Comparison of ENCODE assay signal across 8 mouse cellular contexts in the genomic region with DNA sequence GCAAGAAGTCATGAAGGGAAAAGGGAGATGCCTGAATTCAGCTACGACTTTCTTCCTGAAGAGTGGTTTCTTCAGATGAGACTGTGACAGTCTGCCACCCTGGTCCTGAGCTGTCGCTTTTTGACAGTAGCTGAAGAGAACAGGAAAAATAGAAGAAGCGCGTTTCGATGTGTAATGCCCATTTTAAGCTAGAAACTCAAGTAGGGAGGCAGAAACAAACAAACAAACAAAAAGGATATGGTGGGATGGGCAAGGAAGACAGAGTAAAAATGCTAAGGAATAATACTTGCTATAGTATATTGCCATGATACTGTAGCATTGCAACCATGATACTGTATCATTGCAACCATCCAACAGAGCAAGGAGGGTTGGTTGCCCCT. TPM values are rescaled to one million over a fixed set of nuclear protein-coding genes. Genes with fewer than 3 reads are reported as not detected.
DNase-seq lines count a peak whose midpoint lies in the region; ATAC-seq and TF ChIP-seq lines count a peak whose summit lies in the region.

No protein-coding gene starts in this region.

- H3K4me3 ChIP-seq in heart, embryonic 13.5 days, result peak overlapping the region; percentile 59
- peak overlapping the region; percentile 81 for H3K4me3 ChIP-seq in E14TG2a.4 (replicated peaks; ENCODE audit: low read length)
- peak overlapping the region; percentile 62 for H3K4me3 ChIP-seq in forebrain, embryonic 14.5 days (ENCODE audit: low read depth, low read length)
- H3K4me3 ChIP-seq in liver, embryonic 12.5 days, result peak overlapping the region; percentile 46; the same call in 1 of the 2 replicates

- DNase-seq in heart, adult 9 months (ENCODE audit: low spot score in 2 of 2), result no peak
- no peak for DNase-seq in forebrain, embryonic 14.5 days (ENCODE audit: low spot score)
- no peak for DNase-seq in right cerebral cortex, adult 18-20 months
- no peak for DNase-seq in natural killer cell, adult 2 months (ENCODE audit: low spot score in 2 of 2)
- DNase-seq in adrenal gland, postnatal 36 days, result no peak

- peak overlapping the region; percentile 70; the same call in 1 of the 2 replicates for H3K9ac ChIP-seq in heart, embryonic 13.5 days
- peak overlapping the region; percentile 84 for H3K9ac ChIP-seq in forebrain, embryonic 14.5 days (ENCODE audit: low read length)
- no peak overlapping the region for H3K9ac ChIP-seq in liver, embryonic 12.5 days

- H3K27ac ChIP-seq in heart, embryonic 13.5 days (replicated peaks), result no peak overlapping the region
- peak overlapping the region; percentile 75; the same call in 1 of the 2 replicates for H3K27ac ChIP-seq in forebrain, embryonic 14.5 days (ENCODE audit: low read depth, low read length)
- H3K27ac ChIP-seq in liver, embryonic 12.5 days, result no peak overlapping the region

- peaks cover 73% of the 10 kb centered on the region for H3K27me3 ChIP-seq in heart, embryonic 13.5 days (replicated peaks)
- peaks cover 65% of the 10 kb centered on the region for H3K27me3 ChIP-seq in E14TG2a.4 (ENCODE audit: insufficient read depth, low read length)
- peaks cover 9% of the 10 kb centered on the region for H3K27me3 ChIP-seq in forebrain, embryonic 14.5 days (replicated peaks; ENCODE audit: control insufficient read depth, insufficient read depth, low read length)
- peaks cover 82% of the 10 kb centered on the region for H3K27me3 ChIP-seq in liver, embryonic 12.5 days (replicated peaks)

- H3K4me2 ChIP-seq in heart, embryonic 13.5 days, result peak overlapping the region; percentile 95
- peak overlapping the region; percentile 97 for H3K4me2 ChIP-seq in forebrain, embryonic 14.5 days (ENCODE audit: low read length)
- peak overlapping the region; percentile 69 for H3K4me2 ChIP-seq in liver, embryonic 12.5 days

- no peaks in the 10 kb centered on the region for H3K36me3 ChIP-seq in heart, embryonic 13.5 days
- no peaks in the 10 kb centered on the region for H3K36me3 ChIP-seq in E14TG2a.4 (ENCODE audit: insufficient read depth, low read length)
- H3K36me3 ChIP-seq in forebrain, embryonic 14.5 days (ENCODE audit: control insufficient read depth, insufficient read depth, low read length), result no peaks in the 10 kb centered on the region
- H3K36me3 ChIP-seq in liver, embryonic 12.5 days, result no peaks in the 10 kb centered on the region

- no peak for TF ChIP-seq CTCF in E14TG2a.4 (conservative IDR thresholded peaks at IDR 0.05; ENCODE audit: low read length)

- no peaks in the 10 kb centered on the region for H3K9me3 ChIP-seq in heart, embryonic 13.5 days
- no peaks in the 10 kb centered on the region for H3K9me3 ChIP-seq in E14TG2a.4 (ENCODE audit: low read length)
- H3K9me3 ChIP-seq in forebrain, embryonic 14.5 days (replicated peaks; ENCODE audit: control insufficient read depth, low read length), result no peaks in the 10 kb centered on the region
- H3K9me3 ChIP-seq in liver, embryonic 12.5 days (replicated peaks), result no peaks in the 10 kb centered on the region

- no peak for ATAC-seq in heart, embryonic 13.5 days (ENCODE audit: extremely low read depth, insufficient number of reproducible peaks, low FRiP score, low TSS enrichment)
- no peak for ATAC-seq in forebrain, embryonic 14.5 days
- no peak for ATAC-seq in liver, embryonic 12.5 days

- 6% methylated on average over 5 of the region's 5 CpGs for WGBS in heart, embryonic 13.5 days
- 11% methylated on average over 5 of the region's 5 CpGs for WGBS in forebrain, embryonic 14.5 days
- WGBS in liver, embryonic 12.5 days (ENCODE audit: insufficient replicate concordance), result 10% methylated on average over 5 of the region's 5 CpGs

- peaks cover 28% of the 10 kb centered on the region for H3K4me1 ChIP-seq in heart, embryonic 13.5 days
- peaks cover 31% of the 10 kb centered on the region for H3K4me1 ChIP-seq in E14TG2a.4 (replicated peaks; ENCODE audit: low read depth, low read length)
- peaks cover 23% of the 10 kb centered on the region for H3K4me1 ChIP-seq in forebrain, embryonic 14.5 days (ENCODE audit: control insufficient read depth, insufficient read depth, low read length)
- peaks cover 9% of the 10 kb centered on the region for H3K4me1 ChIP-seq in liver, embryonic 12.5 days

RNA-seq across cellular contexts. Expression of a gene that starts 27.9 kb away (rescaled TPM):
- 0.14 and 0.17 TPM in 2 replicates for polyA plus RNA-seq in heart, embryonic 13.5 days (2015; fragmentation: Nextera tagmentation; extraction: Ambion mirVana)
- polyA plus RNA-seq in forebrain, embryonic 14.5 days (2014; fragmentation: Nextera tagmentation; extraction: Ambion mirVana), result 2.5 and 2.6 TPM in 2 replicates
- 0.25 and 0.26 TPM in 2 replicates for polyA plus RNA-seq in liver, embryonic 12.5 days (2016; fragmentation: Nextera tagmentation; extraction: Ambion mirVana)
- total RNA-seq in adrenal gland, postnatal 36 days (2021), result under 1 TPM; 0.76 to 0.86 TPM

RNA-seq across cellular contexts. Expression of a gene that starts 28.2 kb away (rescaled TPM):
- 14.3 and 14.7 TPM in 2 replicates for polyA plus RNA-seq in heart, embryonic 13.5 days (2015; fragmentation: Nextera tagmentation; extraction: Ambion mirVana)
- 29.2 and 33.6 TPM in 2 replicates for polyA plus RNA-seq in forebrain, embryonic 14.5 days (2014; fragmentation: Nextera tagmentation; extraction: Ambion mirVana)
- polyA plus RNA-seq in liver, embryonic 12.5 days (2016; fragmentation: Nextera tagmentation; extraction: Ambion mirVana), result 11.3 and 11.8 TPM in 2 replicates
- 10 to 100 TPM; 17.4 to 29.5 TPM for total RNA-seq in adrenal gland, postnatal 36 days (2021)

RNA-seq across cellular contexts. Expression of a gene that starts 59.3 kb away (rescaled TPM):
- polyA plus RNA-seq in heart, embryonic 13.5 days (2015; fragmentation: Nextera tagmentation; extraction: Ambion mirVana), result 7.4 and 8.8 TPM in 2 replicates
- polyA plus RNA-seq in forebrain, embryonic 14.5 days (2014; fragmentation: Nextera tagmentation; extraction: Ambion mirVana), result 3.3 and 3.7 TPM in 2 replicates
- 4.4 and 5.1 TPM in 2 replicates for polyA plus RNA-seq in liver, embryonic 12.5 days (2016; fragmentation: Nextera tagmentation; extraction: Ambion mirVana)
- total RNA-seq in adrenal gland, postnatal 36 days (2021), result 10 to 100 TPM; 21.7 to 33.5 TPM
